In genomic region chr3:130946576-130947276, GRCm38 (mm10) we compare ENCODE assay signal across 8 mouse cellular contexts.
A peak's percentile ranks its signal among the peaks of the same experiment; 100 is the strongest.
DNase-seq lines count a peak whose midpoint lies in the region; ATAC-seq and TF ChIP-seq lines count a peak whose summit lies in the region.

No protein-coding gene starts in this region.

- peak overlapping the region; percentile 78 for H3K4me2 ChIP-seq in liver, postnatal 0 days (ENCODE audit: low read depth, low read length)

- H3K9ac ChIP-seq in liver, postnatal 0 days (replicated peaks), result no peak overlapping the region

- no peak for TF ChIP-seq EP300 in liver, postnatal 0 days (IDR thresholded peaks at IDR 0.05; ENCODE audit: low read depth)

- no peak for TF ChIP-seq POLR2A in thymus, adult 2 months (IDR thresholded peaks at IDR 0.05; ENCODE audit: control insufficient read depth, extremely low read depth, insufficient read depth, low read length, poor library complexity)

- ATAC-seq in liver, postnatal 0 days, result no peak

- peaks cover 46% of the 10 kb centered on the region for H3K4me1 ChIP-seq in thymus, adult 2 months (replicated peaks; ENCODE audit: control insufficient read depth, insufficient read depth, low read length)
- H3K4me1 ChIP-seq in liver, postnatal 0 days (ENCODE audit: insufficient read depth), result 0 out of 2 replicates have a peak, but pooled peaks cover 3% of the 10 kb centered on the region

- no peak for DNase-seq in gastrocnemius, adult 2 months
- DNase-seq in gastrocnemius, postnatal 14 days, result no peak
- peak; percentile 46 for DNase-seq in thymus, adult 2 months
- DNase-seq in thymus, postnatal 0 days (ENCODE audit: low spot score), result no peak
- no peak for DNase-seq in liver, postnatal 0 days
- DNase-seq in adrenal gland, postnatal 25 days, result no peak
- no peak for DNase-seq in kidney, postnatal 25 days
- DNase-seq in kidney, postnatal 4 days, result no peak

- WGBS in thymus, adult 2 months, result 27% methylated on average over 14 of the region's 14 CpGs
- 71% methylated on average over 14 of the region's 14 CpGs for WGBS in liver, postnatal 0 days (ENCODE audit: insufficient replicate concordance)

- H3K27ac ChIP-seq in gastrocnemius, adult 2 months, result no peak overlapping the region; the same call in 1 of the 2 replicates
- peak overlapping the region; percentile 99 for H3K27ac ChIP-seq in thymus, adult 2 months (ENCODE audit: control insufficient read depth, insufficient read depth, low read length)
- H3K27ac ChIP-seq in liver, postnatal 0 days (ENCODE audit: low read depth), result no peak overlapping the region

- H3K9me3 ChIP-seq in liver, postnatal 0 days (ENCODE audit: low read length), result no peaks in the 10 kb centered on the region

- TF ChIP-seq CTCF in gastrocnemius, adult 2 months (IDR thresholded peaks at IDR 0.05), result no peak
- TF ChIP-seq CTCF in thymus, adult 2 months (IDR thresholded peaks at IDR 0.05; ENCODE audit: borderline replicate concordance, control insufficient read depth, extremely low read depth, insufficient read depth, low read length, poor library complexity), result no peak
- TF ChIP-seq CTCF in liver, postnatal 0 days (IDR thresholded peaks at IDR 0.05; ENCODE audit: low read depth), result no peak

- peak overlapping the region; percentile 73 for H3K4me3 ChIP-seq in gastrocnemius, adult 2 months
- peak overlapping the region; percentile 49 for H3K4me3 ChIP-seq in thymus, adult 2 months (ENCODE audit: control insufficient read depth, insufficient read depth, low read length)
- 0 out of 2 replicates have a peak overlapping the region, but pooled peaks have one; percentile 37 for H3K4me3 ChIP-seq in liver, postnatal 0 days (ENCODE audit: low read depth, low read length)

- intact Hi-C loops in gastrocnemius, adult 2 months (cut with DNase I), result no loop called here
- intact Hi-C loops in gastrocnemius, postnatal 14 days (cut with DNase I; ENCODE audit: low total_unique reads), result no loop called here

- no peaks in the 10 kb centered on the region for H3K36me3 ChIP-seq in thymus, adult 2 months (ENCODE audit: control insufficient read depth, insufficient read depth, low read length)
- no peaks in the 10 kb centered on the region for H3K36me3 ChIP-seq in liver, postnatal 0 days (replicated peaks; ENCODE audit: insufficient read depth, low read length)

- H3K27me3 ChIP-seq in thymus, adult 2 months (ENCODE audit: control insufficient read depth, insufficient read depth, low read length), result no peaks in the 10 kb centered on the region
- 0 out of 2 replicates have a peak, but pooled peaks cover 3% of the 10 kb centered on the region for H3K27me3 ChIP-seq in liver, postnatal 0 days (ENCODE audit: insufficient read depth, low read length)
